Mouse (Mus musculus) embryonic facial prominence, embryonic 15.5 days (tissue): ENCODE data around the gene Osbpl8. TPM values are rescaled to one million over a fixed set of nuclear protein-coding genes. Genes with fewer than 3 reads are reported as not detected.

Experiments
- ATAC-seq: fragments of 200-750 bp; cut with Nextera tagmentation; 2 replicates; pipeline ENCODE4 v1.8.0; 2017; ENCODE audit warnings: low read depth, moderate TSS enrichment; ENCODE audit not compliant: insufficient number of reproducible peaks, low FRiP score, low TSS enrichment
- H3K27ac ChIP-seq: fragments of 300-500 bp; sonication (generic); replicated peaks from 2 replicates; pipeline ENCODE4 v1.5.1; 2015; ENCODE audit warnings: mild to moderate bottlenecking, inconsistent platforms
- H3K27me3 ChIP-seq: fragments of 300-500 bp; sonication (generic); 2 replicates; pipeline ENCODE4 v1.6.1; 2015; ENCODE audit warnings: inconsistent platforms
- H3K36me3 ChIP-seq: fragments of 300-500 bp; sonication (generic); 2 replicates; pipeline ENCODE4 v1.6.1; 2015; ENCODE audit warnings: mild to moderate bottlenecking, inconsistent platforms
- H3K4me1 ChIP-seq: fragments of 300-500 bp; sonication (generic); 2 replicates; pipeline ENCODE4 v1.6.1; 2015; ENCODE audit warnings: inconsistent platforms
- H3K4me2 ChIP-seq: fragments of 300-500 bp; sonication (generic); replicated peaks from 2 replicates; pipeline ENCODE4 v1.6.1; 2015; ENCODE audit warnings: mild to moderate bottlenecking, inconsistent platforms
- H3K4me3 ChIP-seq: fragments of 300-500 bp; sonication (generic); replicated peaks from 2 replicates; pipeline ENCODE4 v1.5.1; 2015; ENCODE audit warnings: mild to moderate bottlenecking, inconsistent platforms
- H3K9ac ChIP-seq: fragments of 300-500 bp; sonication (generic); 2 replicates; pipeline ENCODE4 v1.6.1; 2015; ENCODE audit warnings: inconsistent platforms
- H3K9me3 ChIP-seq: fragments of 300-500 bp; sonication (generic); replicated peaks from 2 replicates; pipeline ENCODE4 v1.6.1; 2016; ENCODE audit warnings: inconsistent platforms
- WGBS: fragments of 180-500 bp; shearing (Covaris S2); methylation state at CpG from one replicate; pipeline ENCODE4 v1.1.7; 2015; 5-methylcytosine and 5-hydroxymethylcytosine counted together
- polyA plus RNA-seq: library from polyadenylated mRNA; unstranded; fragments of >200 nt; fragmentation: Nextera tagmentation; extraction: Ambion mirVana; gene quantifications from 2 replicates; pipeline ENCODE4 v1.2.1, GENCODE M21; 2015

The Osbpl8 gene
- polyA plus RNA-seq, 1 experiment from 2014 or later, result 12.8 TPM

DNA sequence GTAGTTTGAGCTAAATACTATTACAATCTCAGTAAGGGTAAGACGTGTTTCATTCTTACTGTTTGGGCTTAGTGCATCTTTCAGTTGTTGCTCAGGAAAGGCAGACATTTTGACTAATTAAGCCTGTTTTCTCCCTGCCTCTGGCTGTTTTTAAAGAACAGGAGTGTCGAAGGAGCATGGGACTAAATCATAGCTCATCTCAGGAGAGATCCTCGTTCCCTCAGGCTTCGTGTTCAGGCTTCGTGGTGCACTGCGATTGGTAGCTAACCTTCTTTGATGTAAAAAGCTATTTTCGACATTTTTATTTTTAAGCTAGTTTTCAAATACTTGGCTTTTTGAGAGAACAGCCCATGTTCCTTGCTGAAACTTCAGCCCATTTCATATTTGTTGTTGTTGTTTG, 78.1 kb downstream of the Osbpl8 start:
- Histone ChIP-seq H3K4me1 (no peaks in the 10 kb centered on the region), H3K27ac (no peak overlapping the region), H3K9me3 (no peaks in the 10 kb centered on the region), H3K4me2 (no peak overlapping the region), H3K9ac (no peak overlapping the region), H3K27me3 (no peaks in the 10 kb centered on the region), H3K4me3 (no peak overlapping the region), H3K36me3 (no peaks in the 10 kb centered on the region)
- ATAC-seq, result no peak
- WGBS, result 47% methylated on average over 7 of the region's 7 CpGs

GRCm38 (mm10) chr10:111247609-111248008, 83.1 kb downstream of the Osbpl8 start:
- no peak overlapping the region for H3K4me3 ChIP-seq
- no peaks in the 10 kb centered on the region for H3K4me1 ChIP-seq
- 57% methylated on average over 4 of the region's 4 CpGs for WGBS
- H3K27me3 ChIP-seq, result no peaks in the 10 kb centered on the region
- no peak overlapping the region for H3K4me2 ChIP-seq
- ATAC-seq, result no peak
- H3K9me3 ChIP-seq, result no peaks in the 10 kb centered on the region
- H3K36me3 ChIP-seq, result no peaks in the 10 kb centered on the region
- H3K27ac ChIP-seq, result no peak overlapping the region
- no peak overlapping the region for H3K9ac ChIP-seq

DNA sequence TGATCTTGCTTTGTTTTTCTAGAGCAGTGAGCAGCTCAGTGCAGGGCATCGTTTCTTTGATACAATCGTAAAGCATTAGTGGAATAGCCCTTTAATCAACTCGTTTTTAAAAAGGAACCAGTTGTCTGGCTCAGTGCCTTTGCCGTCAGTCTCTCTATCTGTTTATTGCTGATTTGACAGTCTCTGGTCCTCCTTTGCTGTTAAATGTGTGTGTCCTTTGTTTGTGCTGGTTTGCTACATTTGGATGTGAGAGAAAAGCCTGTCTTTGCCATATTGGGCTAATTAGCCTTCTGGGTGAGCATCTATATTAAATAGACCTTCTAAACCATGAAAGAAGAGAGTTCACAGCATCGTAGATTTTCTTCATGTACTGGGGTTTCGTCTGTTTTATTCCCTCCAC, 83.6 kb downstream of the Osbpl8 start:
- WGBS, result 39% methylated on average over 6 of the region's 6 CpGs
- 0 out of 2 replicates have a peak overlapping the region, but pooled peaks have one; percentile 4 for H3K4me2 ChIP-seq

GRCm38 (mm10) chr10:111250192-111250591, 85.6 kb downstream of the Osbpl8 start:
- Histone ChIP-seq H3K4me1 (no peaks in the 10 kb centered on the region), H3K27me3 (no peaks in the 10 kb centered on the region), H3K4me3 (no peak overlapping the region), H3K4me2 (no peak overlapping the region), H3K27ac (no peak overlapping the region), H3K9me3 (no peaks in the 10 kb centered on the region), H3K36me3 (no peaks in the 10 kb centered on the region), H3K9ac (no peak overlapping the region)
- no peak for ATAC-seq
- 88% methylated on average over 4 of the region's 4 CpGs for WGBS

More for the DNA sequence above, 83.6 kb downstream of the Osbpl8 start:
- H3K9me3 ChIP-seq, result no peaks in the 10 kb centered on the region
- H3K36me3 ChIP-seq, result no peaks in the 10 kb centered on the region
- H3K4me1 ChIP-seq, result no peaks in the 10 kb centered on the region
- H3K27me3 ChIP-seq, result no peaks in the 10 kb centered on the region
- no peak overlapping the region for H3K9ac ChIP-seq
- no peak overlapping the region for H3K27ac ChIP-seq
- H3K4me3 ChIP-seq, result no peak overlapping the region
- no peak for ATAC-seq

DNA sequence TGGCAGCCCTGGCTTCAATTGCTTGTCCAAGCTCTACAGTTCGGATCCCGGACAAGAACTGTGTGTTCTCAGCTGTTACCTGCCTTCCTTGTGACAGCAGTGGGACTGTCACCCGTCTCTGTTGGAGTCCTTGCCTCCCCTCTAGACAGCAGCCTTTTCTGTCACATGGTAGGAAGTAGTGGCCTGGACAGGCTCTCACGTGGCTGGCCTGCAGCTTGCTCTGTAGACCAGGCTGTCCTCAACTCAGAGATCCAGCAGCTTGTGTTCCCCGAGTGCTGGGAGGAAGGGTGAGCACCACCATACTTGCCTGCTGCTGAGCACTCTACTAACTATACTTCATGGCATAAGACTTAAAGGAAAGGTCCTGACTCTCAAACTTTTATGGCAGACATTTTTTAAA, 87.1 kb downstream of the Osbpl8 start:
- Histone ChIP-seq H3K4me3 (no peak overlapping the region), H3K9me3 (no peaks in the 10 kb centered on the region), H3K27ac (no peak overlapping the region), H3K27me3 (no peaks in the 10 kb centered on the region), H3K4me1 (no peaks in the 10 kb centered on the region), H3K9ac (no peak overlapping the region), H3K4me2 (no peak overlapping the region), H3K36me3 (no peaks in the 10 kb centered on the region)
- 76% methylated on average over 5 of the region's 5 CpGs for WGBS
- ATAC-seq, result no peak

GRCm38 (mm10) chr10:111255228-111255627, 90.7 kb downstream of the Osbpl8 start:
- Histone ChIP-seq H3K9me3 (no peaks in the 10 kb centered on the region), H3K27ac (no peak overlapping the region), H3K4me1 (no peaks in the 10 kb centered on the region), H3K4me3 (no peak overlapping the region), H3K4me2 (no peak overlapping the region), H3K27me3 (no peaks in the 10 kb centered on the region), H3K9ac (no peak overlapping the region), H3K36me3 (no peaks in the 10 kb centered on the region)
- ATAC-seq, result no peak
- WGBS, result 84% methylated on average over 6 of the region's 6 CpGs

DNA sequence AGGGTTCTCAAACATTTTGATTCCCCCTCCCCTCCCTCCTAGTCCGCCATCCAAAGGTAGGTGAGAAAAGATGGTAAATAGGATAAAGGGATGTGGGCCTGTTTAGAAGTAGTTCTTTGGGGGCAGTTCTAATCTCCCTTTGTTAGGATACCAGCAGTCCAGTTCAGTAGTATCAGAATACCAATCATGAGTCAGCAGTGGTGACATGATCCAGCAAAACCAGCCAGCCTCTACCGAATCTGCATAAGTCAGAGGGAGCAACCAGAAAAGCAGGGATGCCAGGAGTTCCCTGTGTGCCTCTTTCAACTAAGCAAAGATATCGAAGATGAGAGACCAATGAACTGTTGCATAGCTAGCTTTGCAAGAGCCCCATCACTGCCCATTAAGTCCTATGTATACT, 91.6 kb downstream of the Osbpl8 start:
- ATAC-seq, result no peak
- 88% methylated on average over 3 of the region's 3 CpGs for WGBS
- Histone ChIP-seq H3K9me3 (no peaks in the 10 kb centered on the region), H3K36me3 (no peaks in the 10 kb centered on the region), H3K4me3 (no peak overlapping the region), H3K27me3 (no peaks in the 10 kb centered on the region), H3K4me1 (no peaks in the 10 kb centered on the region), H3K9ac (no peak overlapping the region), H3K4me2 (no peak overlapping the region), H3K27ac (no peak overlapping the region)

DNA sequence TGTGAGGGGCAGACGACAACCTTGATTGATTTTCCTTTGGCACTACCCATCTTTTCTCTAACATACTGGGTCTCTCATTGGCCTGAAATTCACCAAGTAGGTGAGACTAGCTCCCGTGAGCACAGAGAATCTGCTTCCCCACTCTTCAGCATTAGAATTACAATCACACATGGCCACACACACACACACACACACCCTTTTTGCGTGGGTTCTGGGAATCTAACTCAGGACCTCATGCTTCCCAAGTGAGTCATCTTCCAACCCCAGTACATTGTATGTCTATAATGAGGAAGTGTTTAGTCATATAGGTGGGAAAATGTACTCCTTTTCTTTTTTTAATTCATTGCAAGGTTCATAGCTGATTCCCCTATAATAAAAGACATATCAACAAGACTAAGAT, 92.8 kb downstream of the Osbpl8 start:
- Histone ChIP-seq H3K4me3 (no peak overlapping the region), H3K27ac (no peak overlapping the region), H3K4me1 (no peaks in the 10 kb centered on the region), H3K27me3 (no peaks in the 10 kb centered on the region), H3K9me3 (no peaks in the 10 kb centered on the region), H3K9ac (no peak overlapping the region), H3K4me2 (no peak overlapping the region), H3K36me3 (no peaks in the 10 kb centered on the region)
- 81% methylated on average over 3 of the region's 3 CpGs for WGBS
- no peak for ATAC-seq

DNA sequence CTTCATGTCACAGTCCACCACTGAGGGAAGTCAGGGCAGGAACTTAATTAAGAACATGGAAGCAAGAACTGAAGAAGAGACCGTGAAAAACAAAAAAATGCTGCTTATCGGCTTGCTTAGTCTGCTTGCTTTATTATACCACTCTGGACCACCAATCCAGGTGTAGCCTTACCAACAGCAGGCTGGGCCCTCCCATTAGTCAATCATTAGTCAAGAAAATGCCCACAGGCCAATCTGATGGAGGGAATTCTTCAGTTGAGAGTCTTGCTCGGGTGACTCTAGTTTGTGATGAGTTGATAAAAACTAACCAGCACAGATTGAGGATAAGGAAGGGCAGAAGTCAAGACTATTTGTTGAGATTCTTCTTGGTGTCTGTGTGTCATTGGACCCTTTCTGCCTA, 93.7 kb downstream of the Osbpl8 start:
- 75% methylated on average over 3 of the region's 3 CpGs for WGBS
- no peak for ATAC-seq
- Histone ChIP-seq H3K4me2 (no peak overlapping the region), H3K4me1 (no peaks in the 10 kb centered on the region), H3K36me3 (no peaks in the 10 kb centered on the region), H3K9me3 (no peaks in the 10 kb centered on the region), H3K9ac (no peak overlapping the region), H3K27ac (no peak overlapping the region), H3K4me3 (no peak overlapping the region), H3K27me3 (no peaks in the 10 kb centered on the region)

GRCm38 (mm10) chr10:111271687-111272086, 107.1 kb downstream of the Osbpl8 start:
- no peak overlapping the region for H3K4me3 ChIP-seq
- H3K4me1 ChIP-seq, result no peaks in the 10 kb centered on the region
- H3K9ac ChIP-seq, result no peak overlapping the region
- no peaks in the 10 kb centered on the region for H3K27me3 ChIP-seq
- H3K36me3 ChIP-seq, result peaks cover 40% of the 10 kb centered on the region
- 86% methylated on average over 15 of the region's 15 CpGs for WGBS
- no peak for ATAC-seq
- no peaks in the 10 kb centered on the region for H3K9me3 ChIP-seq
- no peak overlapping the region for H3K27ac ChIP-seq
- no peak overlapping the region for H3K4me2 ChIP-seq

GRCm38 (mm10) chr10:111272905-111273304, 108.4 kb downstream of the Osbpl8 start:
- H3K9me3 ChIP-seq, result no peaks in the 10 kb centered on the region
- no peaks in the 10 kb centered on the region for H3K4me1 ChIP-seq
- H3K27me3 ChIP-seq, result no peaks in the 10 kb centered on the region
- H3K4me2 ChIP-seq, result no peak overlapping the region
- no peak for ATAC-seq
- no peak overlapping the region for H3K27ac ChIP-seq
- H3K4me3 ChIP-seq, result no peak overlapping the region
- 79% methylated on average over 11 of the region's 11 CpGs for WGBS
- H3K36me3 ChIP-seq, result peaks cover 38% of the 10 kb centered on the region
- H3K9ac ChIP-seq, result no peak overlapping the region

- H3K4me1 ChIP-seq, result no peaks in the 10 kb centered on the region
- no peaks in the 10 kb centered on the region for H3K27me3 ChIP-seq
- H3K9ac ChIP-seq, result no peak overlapping the region
- WGBS, result 70% methylated on average over 5 of the region's 5 CpGs
- H3K36me3 ChIP-seq, result peaks cover 38% of the 10 kb centered on the region
- H3K4me2 ChIP-seq, result no peak overlapping the region
- H3K4me3 ChIP-seq, result no peak overlapping the region
- ATAC-seq, result no peak
- no peak overlapping the region for H3K27ac ChIP-seq
- no peaks in the 10 kb centered on the region for H3K9me3 ChIP-seq
Observed at GRCm38 (mm10) chr10:111273463-111274088, 109.0 kb downstream of the Osbpl8 start.
